Mouse (Mus musculus) central nervous system, embryonic 11.5 days (tissue): ENCODE measurements around the gene Clk1. TPM values are rescaled to one million over a fixed set of nuclear protein-coding genes. Genes with fewer than 3 reads are reported as not detected.

Experiments
- polyA plus RNA-seq: library from polyadenylated mRNA; depleted of rRNA; stranded (reverse); fragments of >200 nt; gene quantifications from 2 replicates; pipeline ENCODE4 v1.2.3, GENCODE M21; 2012; rRNA removed

Gene Clk1
- polyA plus RNA-seq, result 323 and 471 TPM in 2 replicates

GRCm38 (mm10) chr1:58423371-58424248, at the start of gene Clk1:
Gene Clk1 (minus strand): TSS chr1:58424066.

GRCm38 (mm10) chr1:58445143-58445722, 21.4 kb upstream of the Clk1 start, which contains the start of the genes Nif3l1 and Ppil3:
Gene Nif3l1 (plus strand): TSS chr1:58445151.
Gene Ppil3 (minus strand): TSS chr1:58445486.

DNA sequence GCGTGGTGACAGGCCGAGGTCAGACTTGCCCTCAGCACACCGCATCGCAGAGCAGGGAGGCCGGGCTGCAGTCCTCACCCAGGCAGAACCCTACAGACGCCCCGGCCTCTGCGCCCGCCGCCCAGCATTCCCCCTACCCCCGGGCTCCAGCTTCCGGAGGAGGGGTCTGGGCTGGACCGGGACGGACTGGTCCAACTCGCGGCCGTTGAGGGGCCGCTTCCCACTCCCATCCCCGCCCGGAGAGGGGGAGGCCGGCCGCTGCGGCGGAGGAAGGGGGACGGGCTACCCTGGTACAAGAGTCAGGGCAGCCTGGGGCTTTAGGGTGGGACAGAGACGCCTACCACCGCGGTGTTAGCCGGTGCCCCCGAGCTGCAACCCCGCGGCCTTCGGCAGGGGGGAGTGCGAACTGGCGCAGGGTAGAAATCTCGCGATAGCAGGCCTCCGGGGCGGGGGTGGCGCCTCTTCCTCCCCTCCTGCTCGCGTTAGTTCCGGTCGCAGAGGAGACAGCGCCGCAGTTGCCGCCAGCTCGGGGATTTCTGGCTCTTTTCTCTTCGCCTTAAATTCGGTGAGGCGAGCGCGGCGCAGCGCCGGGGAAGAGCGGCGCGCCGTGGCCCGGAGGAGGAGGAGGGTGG, 31.1 kb downstream of the Clk1 start, which contains the start of gene Bzw1:
Gene Bzw1 (plus strand): TSS at position 247 of the 632 bp plus-strand sequence.

Other genes starting within 250 kb of the Clk1 start
- 0.10 and 0.20 TPM in 2 replicates for gene Aox4, start 213.7 kb downstream of the Clk1 start, polyA plus RNA-seq
- 0.01 TPM in 1 of 2 replicates, not detected in the other for gene Aox2, start 145.7 kb downstream of the Clk1 start, polyA plus RNA-seq
- gene Bzw1, start 31.2 kb downstream of the Clk1 start, polyA plus RNA-seq, result 189 and 199 TPM in 2 replicates
- gene Nif3l1, start 21.1 kb upstream of the Clk1 start, polyA plus RNA-seq, result 35.1 and 56.6 TPM in 2 replicates
- gene Ppil3, start 21.4 kb upstream of the Clk1 start, polyA plus RNA-seq, result 45.6 and 54.6 TPM in 2 replicates
- 34.0 and 41.0 TPM in 2 replicates for gene Orc2, start 81.0 kb upstream of the Clk1 start, polyA plus RNA-seq
- gene Fam126b, start 162.3 kb upstream of the Clk1 start, polyA plus RNA-seq, result 1.5 and 4.2 TPM in 2 replicates
- gene Ndufb3, start 162.3 kb upstream of the Clk1 start, polyA plus RNA-seq, result 136 and 241 TPM in 2 replicates